Mouse (Mus musculus): ENCODE data around the gene Fam104a. TPM values are rescaled to one million over a fixed set of nuclear protein-coding genes. Genes with fewer than 3 reads are reported as not detected.

Gene Fam104a
- polyA plus RNA-seq, 1 experiment: 24.6 TPM

- Histone ChIP-seq H3K4me3 (ENCODE audit: insufficient read depth, low read depth, low read length) (no peak overlapping the region), H3K27me3 (replicated peaks; ENCODE audit: control insufficient read depth, insufficient read depth, low read length) (no peaks in the 10 kb centered on the region), H3K4me1 (ENCODE audit: control insufficient read depth, insufficient read depth, low read length) (no peaks in the 10 kb centered on the region), H3K36me3 (ENCODE audit: control insufficient read depth, insufficient read depth, low read length) (no peaks in the 10 kb centered on the region), H3K27ac (ENCODE audit: insufficient read depth, low read depth, low read length) (no peak overlapping the region)
- no peak for DNase-seq
- WGBS: 73% methylated on average over 7 of the region's 7 CpGs
- TF ChIP-seq POLR2A (IDR thresholded peaks at IDR 0.05; ENCODE audit: low read depth, low read length): no peak
- TF ChIP-seq CTCF (conservative IDR thresholded peaks at IDR 0.05; ENCODE audit: insufficient read depth, insufficient read length, low read depth, low read length): no peak
These were observed 15.7 kb upstream of the Fam104a start for GRCm38 (mm10) chr11:113699643-113700042.

GRCm38 (mm10) chr11:113698013-113698545, 14.1 kb upstream of the Fam104a start:
- no peaks in the 10 kb centered on the region for H3K36me3 ChIP-seq (ENCODE audit: control insufficient read depth, insufficient read depth, low read length)
- no peak overlapping the region for H3K4me3 ChIP-seq (ENCODE audit: insufficient read depth, low read depth, low read length)
- TF ChIP-seq CTCF (conservative IDR thresholded peaks at IDR 0.05; ENCODE audit: insufficient read depth, insufficient read length, low read depth, low read length) (no peak), POLR2A (IDR thresholded peaks at IDR 0.05; ENCODE audit: low read depth, low read length) (no peak)
- 24% methylated on average over 12 of the region's 12 CpGs for whole genome bisulfite sequencing
- H3K27ac ChIP-seq (ENCODE audit: insufficient read depth, low read depth, low read length): no peak overlapping the region
- no peaks in the 10 kb centered on the region for H3K27me3 ChIP-seq (replicated peaks; ENCODE audit: control insufficient read depth, insufficient read depth, low read length)
- DNase-seq: peak; percentile 93
- no peaks in the 10 kb centered on the region for H3K4me1 ChIP-seq (ENCODE audit: control insufficient read depth, insufficient read depth, low read length)

- 66% methylated on average over 5 of the region's 5 CpGs for WGBS
- Histone ChIP-seq H3K36me3 (ENCODE audit: control insufficient read depth, insufficient read depth, low read length) (no peaks in the 10 kb centered on the region), H3K27me3 (replicated peaks; ENCODE audit: control insufficient read depth, insufficient read depth, low read length) (no peaks in the 10 kb centered on the region), H3K27ac (ENCODE audit: insufficient read depth, low read depth, low read length) (no peak overlapping the region), H3K4me3 (ENCODE audit: insufficient read depth, low read depth, low read length) (no peak overlapping the region), H3K4me1 (ENCODE audit: control insufficient read depth, insufficient read depth, low read length) (no peaks in the 10 kb centered on the region)
- DNase-seq: no peak
- TF ChIP-seq CTCF (conservative IDR thresholded peaks at IDR 0.05; ENCODE audit: insufficient read depth, insufficient read length, low read depth, low read length) (no peak), POLR2A (IDR thresholded peaks at IDR 0.05; ENCODE audit: low read depth, low read length) (no peak)
These were observed 13.6 kb upstream of the Fam104a start for GRCm38 (mm10) chr11:113697571-113697970.

- 71% methylated on average over 3 of the region's 3 CpGs for WGBS
- no peaks in the 10 kb centered on the region for H3K27me3 ChIP-seq (replicated peaks; ENCODE audit: control insufficient read depth, insufficient read depth, low read length)
- TF ChIP-seq CTCF (conservative IDR thresholded peaks at IDR 0.05; ENCODE audit: insufficient read depth, insufficient read length, low read depth, low read length): no peak
- no peak for TF ChIP-seq POLR2A (IDR thresholded peaks at IDR 0.05; ENCODE audit: low read depth, low read length)
- no peaks in the 10 kb centered on the region for H3K4me1 ChIP-seq (ENCODE audit: control insufficient read depth, insufficient read depth, low read length)
- no peaks in the 10 kb centered on the region for H3K36me3 ChIP-seq (ENCODE audit: control insufficient read depth, insufficient read depth, low read length)
- no peak overlapping the region for H3K27ac ChIP-seq (ENCODE audit: insufficient read depth, low read depth, low read length)
- no peak overlapping the region for H3K4me3 ChIP-seq (ENCODE audit: insufficient read depth, low read depth, low read length)
- DNase-seq: no peak
These were observed 7.9 kb upstream of the Fam104a start for GRCm38 (mm10) chr11:113691851-113692250.

GRCm38 (mm10) chr11:113691318-113691717, 7.4 kb upstream of the Fam104a start:
- H3K36me3 ChIP-seq (ENCODE audit: control insufficient read depth, insufficient read depth, low read length): no peaks in the 10 kb centered on the region
- peak; percentile 75 for DNase-seq
- no peak overlapping the region for H3K27ac ChIP-seq (ENCODE audit: insufficient read depth, low read depth, low read length)
- 76% methylated on average over 5 of the region's 5 CpGs for WGBS
- H3K4me1 ChIP-seq (ENCODE audit: control insufficient read depth, insufficient read depth, low read length): no peaks in the 10 kb centered on the region
- no peaks in the 10 kb centered on the region for H3K27me3 ChIP-seq (replicated peaks; ENCODE audit: control insufficient read depth, insufficient read depth, low read length)
- no peak overlapping the region for H3K4me3 ChIP-seq (ENCODE audit: insufficient read depth, low read depth, low read length)
- no peak for TF ChIP-seq POLR2A (IDR thresholded peaks at IDR 0.05; ENCODE audit: low read depth, low read length)
- TF ChIP-seq CTCF (conservative IDR thresholded peaks at IDR 0.05; ENCODE audit: insufficient read depth, insufficient read length, low read depth, low read length): no peak

GRCm38 (mm10) chr11:113690506-113690905, 6.6 kb upstream of the Fam104a start:
- Histone ChIP-seq H3K4me1 (ENCODE audit: control insufficient read depth, insufficient read depth, low read length) (no peaks in the 10 kb centered on the region), H3K27ac (ENCODE audit: insufficient read depth, low read depth, low read length) (no peak overlapping the region), H3K4me3 (ENCODE audit: insufficient read depth, low read depth, low read length) (no peak overlapping the region), H3K36me3 (ENCODE audit: control insufficient read depth, insufficient read depth, low read length) (no peaks in the 10 kb centered on the region), H3K27me3 (replicated peaks; ENCODE audit: control insufficient read depth, insufficient read depth, low read length) (no peaks in the 10 kb centered on the region)
- 82% methylated on average over 12 of the region's 12 CpGs for WGBS
- no peak for TF ChIP-seq CTCF (conservative IDR thresholded peaks at IDR 0.05; ENCODE audit: insufficient read depth, insufficient read length, low read depth, low read length)
- no peak for TF ChIP-seq POLR2A (IDR thresholded peaks at IDR 0.05; ENCODE audit: low read depth, low read length)
- no peak for DNase-seq

- Histone ChIP-seq H3K27me3 (replicated peaks; ENCODE audit: control insufficient read depth, insufficient read depth, low read length) (no peaks in the 10 kb centered on the region), H3K4me1 (ENCODE audit: control insufficient read depth, insufficient read depth, low read length) (peaks cover 7% of the 10 kb centered on the region; the same call in 1 of the 2 replicates), H3K4me3 (ENCODE audit: insufficient read depth, low read depth, low read length) (no peak overlapping the region), H3K27ac (ENCODE audit: insufficient read depth, low read depth, low read length) (no peak overlapping the region), H3K36me3 (ENCODE audit: control insufficient read depth, insufficient read depth, low read length) (no peaks in the 10 kb centered on the region)
- peak; percentile 33 for DNase-seq
- 67% methylated on average over 2 of the region's 2 CpGs for WGBS
- TF ChIP-seq CTCF (conservative IDR thresholded peaks at IDR 0.05; ENCODE audit: insufficient read depth, insufficient read length, low read depth, low read length): no peak
These were observed 3.1 kb upstream of the Fam104a start for GRCm38 (mm10) chr11:113687031-113687430.

All from kidney, adult 2 months (tissue).